Mouse (Mus musculus) midbrain, embryonic 12.5 days (tissue): ENCODE measurements around the gene Fam183b. TPM values are rescaled to one million over a fixed set of nuclear protein-coding genes. Genes with fewer than 3 reads are reported as not detected.
A peak's percentile ranks its signal among the peaks of the same experiment; 100 is the strongest.
"Not testable (repeated sequence)": the region's sequence is repeated elsewhere in the genome, so short reads cannot be mapped to it uniquely, and the experiment has no call there.

ENCODE experiments used
- ATAC-seq: fragments of 200-750 bp; cut with Nextera tagmentation; 2 replicates; pipeline ENCODE4 v1.8.0; 2017; ENCODE audit warnings: low read depth, moderate TSS enrichment, moderate library complexity; ENCODE audit not compliant: low FRiP score
- H3K27ac ChIP-seq: fragments of 300-500 bp; sonication (generic); replicated peaks from 2 replicates; pipeline ENCODE4 v1.5.1; 2016; ENCODE audit warnings: mild to moderate bottlenecking
- H3K27me3 ChIP-seq: fragments of 300-500 bp; sonication (generic); 2 replicates; pipeline ENCODE4 v1.6.1; 2016; ENCODE audit warnings: mild to moderate bottlenecking
- H3K36me3 ChIP-seq: fragments of 300-500 bp; sonication (generic); 2 replicates; pipeline ENCODE4 v1.6.1; 2016
- H3K4me1 ChIP-seq: fragments of 300-500 bp; sonication (generic); 2 replicates; pipeline ENCODE4 v1.6.1; 2016
- H3K4me2 ChIP-seq: fragments of 300-500 bp; sonication (generic); replicated peaks from 2 replicates; pipeline ENCODE4 v1.6.1; 2016; ENCODE audit warnings: mild to moderate bottlenecking, moderate library complexity
- H3K4me3 ChIP-seq: fragments of 300-500 bp; sonication (generic); 2 replicates; pipeline ENCODE4 v1.5.1; 2016; ENCODE audit warnings: mild to moderate bottlenecking
- H3K9ac ChIP-seq: fragments of 300-500 bp; sonication (generic); replicated peaks from 2 replicates; pipeline ENCODE4 v1.6.1; 2016; ENCODE audit warnings: mild to moderate bottlenecking, moderate library complexity
- H3K9me3 ChIP-seq: fragments of 300-500 bp; sonication (generic); 2 replicates; pipeline ENCODE4 v1.6.1; 2016; ENCODE audit warnings: mild to moderate bottlenecking
- WGBS: fragments of 180-500 bp; shearing (Covaris S2); methylation state at CpG from one replicate; pipeline ENCODE4 v1.1.7; 2016; 5-methylcytosine and 5-hydroxymethylcytosine counted together
- polyA plus RNA-seq: library from polyadenylated mRNA; unstranded; fragments of >200 nt; fragmentation: Nextera tagmentation; extraction: Ambion mirVana; gene quantifications from 2 replicates; pipeline ENCODE4 v1.2.1, GENCODE M21; 2016

The Fam183b gene
- polyA plus RNA-seq = 2.0 and 2.1 TPM in 2 replicates

DNA sequence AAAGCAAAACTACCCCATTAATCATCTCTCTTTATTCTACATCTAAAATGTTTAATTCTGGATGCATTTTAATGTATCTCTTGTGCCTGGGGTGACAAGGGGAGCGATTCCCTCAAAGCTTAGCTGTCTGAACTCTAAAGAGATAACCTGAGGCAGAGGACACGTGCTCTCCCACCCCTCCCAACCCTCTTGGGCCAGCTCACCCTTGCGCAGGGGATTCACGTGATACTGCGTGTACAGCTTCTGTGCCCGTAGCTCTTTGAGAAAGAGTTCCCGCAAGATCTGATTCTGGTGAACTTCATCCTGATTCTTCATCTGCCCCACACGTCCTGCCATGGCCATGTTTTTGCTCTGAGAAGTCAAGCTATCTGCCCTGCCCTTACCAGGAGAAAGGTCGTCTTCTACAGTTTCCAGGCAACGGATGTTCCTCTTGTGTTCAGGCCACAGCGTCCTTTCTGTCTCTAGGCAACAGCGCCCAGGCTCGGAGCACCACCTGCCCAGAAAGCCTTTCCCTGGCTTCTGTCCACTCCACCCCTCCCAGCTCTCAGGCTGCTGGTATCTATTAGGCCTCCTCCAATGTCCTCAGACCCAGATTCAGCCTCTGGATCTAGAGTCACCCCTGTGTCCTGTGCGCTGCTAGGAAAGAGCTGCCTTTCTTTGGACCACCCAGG is at the start of gene Fam183b:
TSS of gene Fam183b (minus strand) at position 403 of the 671 bp plus-strand sequence.
- peak within 1 kb of the TSS; percentile 10; the same call in 1 of the 2 replicates for H3K27ac ChIP-seq
- no peaks in the 10 kb centered on the region for H3K36me3 ChIP-seq
- H3K4me2 ChIP-seq = peak within 1 kb of the TSS; percentile 38
- peaks cover 11% of the 10 kb centered on the region for H3K4me1 ChIP-seq
- H3K9me3 ChIP-seq = no peaks in the 10 kb centered on the region
- ATAC-seq = peak; percentile 68
- H3K27me3 ChIP-seq = no peaks in the 10 kb centered on the region
- 31% methylated on average over 14 of the region's 14 CpGs for WGBS
- H3K9ac ChIP-seq = no peak within 1 kb of the TSS
- peak within 1 kb of the TSS; percentile 17 for H3K4me3 ChIP-seq

DNA sequence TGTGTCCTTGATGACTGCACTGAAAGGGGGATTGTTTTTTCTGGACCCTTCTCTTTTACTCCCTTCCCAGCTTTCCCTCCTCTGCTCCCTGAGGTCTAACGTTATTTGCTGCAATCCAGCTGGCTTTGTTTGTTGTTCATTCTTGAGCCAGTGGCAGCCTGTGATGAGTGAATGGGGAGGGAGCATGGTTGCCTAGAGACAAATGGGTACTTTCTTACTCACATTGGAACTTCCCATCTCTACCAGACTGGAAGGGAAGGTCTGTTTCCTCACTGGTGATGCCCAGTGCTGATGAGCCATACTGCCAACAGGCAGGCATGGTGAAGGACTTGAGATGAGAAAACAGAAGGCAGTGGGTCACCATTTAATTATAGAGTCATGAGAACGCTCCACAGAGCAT is 48.0 kb upstream of the Fam183b start:
- Histone ChIP-seq H3K4me2 (no peak overlapping the region), H3K4me1 (peaks cover 8% of the 10 kb centered on the region), H3K4me3 (no peak overlapping the region), H3K27ac (no peak overlapping the region), H3K9me3 (no peaks in the 10 kb centered on the region), H3K36me3 (peaks cover 37% of the 10 kb centered on the region), H3K9ac (no peak overlapping the region), H3K27me3 (no peaks in the 10 kb centered on the region)
- 72% methylated on average over 2 of the region's 2 CpGs for WGBS
- no peak for ATAC-seq

- Histone ChIP-seq H3K36me3 (peaks cover 28% of the 10 kb centered on the region), H3K9ac (peak overlapping the region; percentile 79), H3K4me1 (peaks cover 8% of the 10 kb centered on the region), H3K9me3 (no peaks in the 10 kb centered on the region), H3K27me3 (no peaks in the 10 kb centered on the region), H3K27ac (no peak overlapping the region), H3K4me3 (peak overlapping the region; percentile 84), H3K4me2 (peak overlapping the region; percentile 92)
- 0 out of 2 replicates have a peak, but pooled peaks have one; percentile 24 for ATAC-seq
- 50% methylated on average over 9 of the region's 9 CpGs for WGBS
Observed at GRCm38 (mm10) chr11:58847636-58848035, 45.9 kb upstream of the Fam183b start.

DNA sequence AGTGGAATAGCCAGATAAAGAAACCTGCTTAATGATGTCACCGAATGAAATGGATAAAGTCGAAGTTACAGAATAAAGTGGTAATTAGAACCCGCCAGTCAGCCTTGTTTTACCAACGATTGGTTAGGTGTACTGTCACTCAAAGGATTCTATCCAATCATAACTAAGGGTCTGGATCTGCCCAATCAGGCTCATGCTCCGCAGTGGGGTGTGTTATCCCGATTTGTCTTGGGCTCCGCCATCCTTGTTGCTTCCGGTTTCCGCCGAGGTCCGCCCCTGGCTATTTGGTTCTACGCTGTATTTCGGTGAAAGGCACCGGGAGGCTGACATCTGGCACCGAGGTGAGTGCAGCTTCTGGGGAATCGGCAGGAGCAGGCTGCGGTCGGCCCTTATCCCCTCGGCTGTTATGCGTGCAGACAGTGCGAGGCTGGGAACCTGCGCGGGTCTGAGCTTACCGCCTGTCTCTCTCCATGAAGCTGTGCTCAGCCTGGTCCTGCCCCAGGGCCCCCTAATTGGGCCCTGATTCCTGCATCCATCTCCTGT is 45.2 kb upstream of the Fam183b start, which contains the start of gene Gm12258:
TSS of gene Gm12258 (plus strand) at position 240 of the 543 bp plus-strand sequence.
- WGBS = under 1% methylated on average over 24 of the region's 24 CpGs
- peak; percentile 100 for ATAC-seq
- Histone ChIP-seq H3K4me3 (peak within 1 kb of the TSS; percentile 84), H3K27ac (peak within 1 kb of the TSS; percentile 67), H3K36me3 (peaks cover 28% of the 10 kb centered on the region), H3K27me3 (no peaks in the 10 kb centered on the region), H3K4me2 (peak within 1 kb of the TSS; percentile 92), H3K9me3 (no peaks in the 10 kb centered on the region), H3K9ac (peak within 1 kb of the TSS; percentile 79), H3K4me1 (peaks cover 8% of the 10 kb centered on the region)

GRCm38 (mm10) chr11:58838951-58839350 is 37.2 kb upstream of the Fam183b start, which contains the start of gene Olfr311:
Gene Olfr311, plus strand, starts transcription at chr11:58839251.
- H3K4me2 ChIP-seq, H3K27me3 ChIP-seq, H3K4me3 ChIP-seq, ATAC-seq, H3K9me3 ChIP-seq, H3K4me1 ChIP-seq, H3K27ac ChIP-seq, H3K9ac ChIP-seq, H3K36me3 ChIP-seq: not testable (repeated sequence)

DNA sequence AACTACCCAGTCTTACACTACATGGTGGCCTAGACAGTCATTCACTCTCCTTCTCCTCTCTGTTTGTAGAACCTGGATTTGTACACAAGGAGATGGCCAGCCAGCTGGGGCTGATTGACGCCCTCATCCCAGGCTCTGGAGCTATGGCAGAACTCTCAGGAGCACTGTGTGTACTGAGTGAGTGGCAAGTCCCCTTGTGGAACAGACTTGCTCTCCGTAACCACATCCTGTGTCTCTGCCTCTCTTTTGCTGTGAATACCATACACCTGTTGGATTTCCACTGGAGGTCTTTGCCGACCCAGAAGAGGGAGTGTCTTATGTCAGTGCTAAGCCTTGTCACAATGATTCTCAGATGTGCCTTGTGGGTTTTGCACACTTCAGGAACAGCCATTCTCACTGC is 30.8 kb upstream of the Fam183b start:
- H3K9me3 ChIP-seq, H3K27me3 ChIP-seq, H3K4me3 ChIP-seq, H3K4me1 ChIP-seq, H3K36me3 ChIP-seq, H3K4me2 ChIP-seq, H3K9ac ChIP-seq, H3K27ac ChIP-seq, ATAC-seq: not testable (repeated sequence)
- 85% methylated on average over 3 of the region's 3 CpGs for WGBS

DNA sequence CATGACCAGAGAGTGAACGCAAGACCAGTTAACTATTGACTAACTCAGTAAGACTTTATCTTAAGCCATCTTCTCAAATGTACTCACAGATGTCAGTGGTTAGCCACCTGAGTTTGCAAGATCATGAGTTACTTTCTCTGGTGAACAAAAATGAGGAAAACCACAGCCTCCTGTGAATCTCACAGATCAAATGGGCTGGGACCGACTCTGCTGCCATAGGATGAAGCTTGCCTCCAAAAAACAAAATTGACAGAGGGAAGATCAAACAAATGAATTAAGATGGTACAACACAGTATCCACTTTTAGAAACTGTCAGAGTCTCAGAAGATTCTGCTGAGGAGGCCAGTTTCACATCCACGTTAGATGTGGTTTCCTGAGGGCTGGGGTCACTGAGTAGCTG is 28.0 kb upstream of the Fam183b start:
- 78% methylated on average over 3 of the region's 3 CpGs for WGBS
- Histone ChIP-seq H3K4me3 (no peak overlapping the region), H3K9ac (no peak overlapping the region), H3K27ac (no peak overlapping the region), H3K4me1 (no peaks in the 10 kb centered on the region), H3K36me3 (no peaks in the 10 kb centered on the region), H3K9me3 (no peaks in the 10 kb centered on the region), H3K27me3 (no peaks in the 10 kb centered on the region), H3K4me2 (no peak overlapping the region)
- ATAC-seq = no peak

- H3K9me3 ChIP-seq, H3K4me1 ChIP-seq, H3K27ac ChIP-seq, H3K4me2 ChIP-seq, H3K4me3 ChIP-seq, H3K9ac ChIP-seq, H3K27me3 ChIP-seq, ATAC-seq, H3K36me3 ChIP-seq: not testable (repeated sequence)
Observed at GRCm38 (mm10) chr11:58828937-58829336, 27.2 kb upstream of the Fam183b start, which contains the start of gene Olfr312. Gene Olfr312, plus strand, starts transcription at chr11:58829237.

DNA sequence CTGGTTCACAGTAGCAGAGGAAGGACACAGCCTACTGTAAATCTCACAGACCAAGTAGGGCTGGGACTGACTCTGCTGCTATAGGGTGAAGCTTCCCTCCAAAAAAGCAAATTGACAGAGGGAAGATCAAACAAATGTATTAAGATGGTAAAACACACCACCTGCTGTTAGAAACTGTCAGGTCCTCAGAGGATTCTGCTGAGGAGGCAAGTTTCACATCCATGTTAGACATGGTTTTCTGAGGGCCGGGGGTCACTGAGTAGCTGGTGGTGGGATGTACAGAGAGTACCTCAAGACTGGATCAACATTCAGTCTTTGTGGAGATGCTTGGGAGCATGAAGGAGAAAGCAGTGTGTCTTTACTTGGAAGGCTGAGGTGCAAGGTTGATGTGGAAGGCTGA is 13.9 kb upstream of the Fam183b start:
- 86% methylated on average over 1 of the region's 1 CpGs for WGBS

DNA sequence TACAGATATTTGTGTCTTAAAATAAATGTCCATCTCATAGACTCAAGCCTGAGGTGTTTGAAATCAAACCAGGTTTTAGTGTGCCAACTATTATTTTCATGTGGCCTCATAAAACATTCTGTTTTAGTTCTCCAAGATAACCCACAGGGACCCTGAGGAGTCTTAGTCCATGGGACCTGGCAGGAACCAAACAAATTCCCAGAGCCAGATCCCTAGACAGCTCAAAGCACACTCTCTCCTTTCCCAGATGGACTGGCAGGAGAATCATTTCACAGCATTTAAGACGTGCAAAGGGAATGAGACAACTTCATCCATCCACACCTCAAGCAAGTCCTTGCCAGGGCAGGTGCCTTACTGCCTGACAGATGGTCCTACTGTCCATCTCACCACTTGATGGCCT is 12.9 kb upstream of the Fam183b start, which contains the start of gene Olfr313:
TSS of gene Olfr313 (plus strand) at position 301 of the 400 bp plus-strand sequence.
- ATAC-seq = not testable (repeated sequence)

More for the DNA sequence above, 13.9 kb upstream of the Fam183b start:
- Histone ChIP-seq H3K27me3 (no peaks in the 10 kb centered on the region), H3K27ac (no peak overlapping the region), H3K9me3 (no peaks in the 10 kb centered on the region), H3K9ac (no peak overlapping the region), H3K4me2 (no peak overlapping the region), H3K4me1 (no peaks in the 10 kb centered on the region), H3K4me3 (no peak overlapping the region), H3K36me3 (no peaks in the 10 kb centered on the region)
- ATAC-seq = no peak

DNA sequence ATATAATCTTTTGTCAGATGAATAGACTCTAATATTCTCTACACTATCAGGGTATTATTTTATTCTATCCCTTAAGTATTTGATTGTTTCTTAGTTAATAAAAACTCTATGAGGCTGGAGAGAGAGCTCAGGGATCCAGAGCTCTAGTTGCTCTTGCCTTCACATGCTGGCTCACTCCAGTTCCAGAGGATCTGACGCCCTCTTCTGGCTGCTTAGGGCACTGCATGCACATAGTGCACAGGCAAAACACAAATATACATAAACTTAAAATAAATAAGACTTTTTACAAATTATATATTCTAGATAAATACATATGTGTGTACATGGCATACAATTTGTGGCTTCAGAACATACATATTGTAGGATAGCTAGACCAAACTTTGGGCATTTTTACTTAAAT is 10.2 kb upstream of the Fam183b start:
- WGBS = 0% methylated on average over 1 of the region's 1 CpGs
- Histone ChIP-seq H3K36me3 (no peaks in the 10 kb centered on the region), H3K27ac (no peak overlapping the region), H3K4me1 (no peaks in the 10 kb centered on the region), H3K4me2 (no peak overlapping the region), H3K9me3 (no peaks in the 10 kb centered on the region), H3K4me3 (no peak overlapping the region), H3K27me3 (no peaks in the 10 kb centered on the region), H3K9ac (no peak overlapping the region)
- ATAC-seq = no peak

More for the DNA sequence above, 12.9 kb upstream of the Fam183b start, which contains the start of gene Olfr313:
- H3K4me2 ChIP-seq, H3K27ac ChIP-seq, H3K27me3 ChIP-seq, H3K36me3 ChIP-seq, H3K9ac ChIP-seq, H3K4me3 ChIP-seq, H3K9me3 ChIP-seq, H3K4me1 ChIP-seq: not testable (repeated sequence)
- 59% methylated on average over 1 of the region's 1 CpGs for WGBS

GRCm38 (mm10) chr11:58804393-58804792 is 2.6 kb upstream of the Fam183b start:
- WGBS = 89% methylated on average over 2 of the region's 2 CpGs

More at GRCm38 (mm10) chr11:58804393-58804792, 2.6 kb upstream of the Fam183b start:
- H3K4me2 ChIP-seq = no peak overlapping the region
- no peaks in the 10 kb centered on the region for H3K9me3 ChIP-seq
- peaks cover 11% of the 10 kb centered on the region for H3K4me1 ChIP-seq
- no peaks in the 10 kb centered on the region for H3K36me3 ChIP-seq
- H3K27ac ChIP-seq = no peak overlapping the region
- no peak for ATAC-seq
- no peaks in the 10 kb centered on the region for H3K27me3 ChIP-seq
- no peak overlapping the region for H3K4me3 ChIP-seq
- no peak overlapping the region for H3K9ac ChIP-seq
